Mouse (Mus musculus) hindbrain, embryonic 14.5 days (tissue): ENCODE data around the gene Bhlhe41. TPM values are rescaled to one million over a fixed set of nuclear protein-coding genes. Genes with fewer than 3 reads are reported as not detected.

Experiments
- ATAC-seq: fragments of 200-750 bp; cut with Nextera tagmentation; 2 replicates; pipeline ENCODE4 v1.8.0; 2017; ENCODE audit warnings: moderate number of reproducible peaks, mild to moderate bottlenecking, moderate TSS enrichment, moderate library complexity; ENCODE audit not compliant: low FRiP score
- DNase-seq: peaks from one replicate; pipeline ENCODE4 v3.0.0-alpha.2; 2015; ENCODE audit warnings: low spot score
- H3K27ac ChIP-seq: fragments of 300-500 bp; sonication (generic); 2 replicates; pipeline ENCODE4 v1.5.1; 2014; ENCODE audit warnings: mild to moderate bottlenecking, moderate library complexity
- H3K27me3 ChIP-seq: fragments of 300-500 bp; sonication (generic); 2 replicates; pipeline ENCODE4 v1.6.1; 2014; ENCODE audit warnings: mild to moderate bottlenecking, low read length, mixed read lengths; ENCODE audit not compliant: control insufficient read depth, insufficient read depth
- H3K36me3 ChIP-seq: fragments of 300-500 bp; sonication (generic); replicated peaks from 2 replicates; pipeline ENCODE4 v1.6.1; 2014; ENCODE audit not compliant: control insufficient read depth, insufficient read depth
- H3K4me1 ChIP-seq: fragments of 300-500 bp; sonication (generic); replicated peaks from 2 replicates; pipeline ENCODE4 v1.6.1; 2014; ENCODE audit warnings: antibody characterized with exemption, low read length, mixed read lengths; ENCODE audit not compliant: control insufficient read depth, insufficient read depth
- H3K4me2 ChIP-seq: fragments of 300-500 bp; sonication (generic); replicated peaks from 2 replicates; pipeline ENCODE4 v1.6.1; 2014; ENCODE audit warnings: mild to moderate bottlenecking, moderate library complexity
- H3K4me3 ChIP-seq: fragments of 300-500 bp; sonication (generic); replicated peaks from 2 replicates; pipeline ENCODE4 v1.5.1; 2014; ENCODE audit warnings: mild to moderate bottlenecking, low read length
- H3K9ac ChIP-seq: fragments of 300-500 bp; sonication (generic); 2 replicates; pipeline ENCODE4 v1.6.1; 2014
- H3K9me3 ChIP-seq: fragments of 300-500 bp; sonication (generic); 2 replicates; pipeline ENCODE4 v1.6.1; 2016; ENCODE audit warnings: low read length; ENCODE audit not compliant: control insufficient read depth
- WGBS: fragments of 180-500 bp; shearing (Covaris S2); extraction: QIAGEN DNeasy Blood & Tissue Kit; methylation state at CpG from one replicate; pipeline ENCODE4 v1.1.7; 2014; 5-methylcytosine and 5-hydroxymethylcytosine counted together
- polyA plus RNA-seq: library from polyadenylated mRNA; unstranded; fragments of >200 nt; fragmentation: Nextera tagmentation; extraction: Ambion mirVana; gene quantifications from 2 replicates; pipeline ENCODE4 v1.2.1, GENCODE M21; 2014

The Bhlhe41 gene
- polyA plus RNA-seq, 1 experiment from 2014 or later = 5.2 TPM

- no peaks in the 10 kb centered on the region for H3K4me1 ChIP-seq
- no peak overlapping the region for H3K4me3 ChIP-seq
- no peak overlapping the region for H3K27ac ChIP-seq
- DNase-seq (no peak), ATAC-seq (no peak)
- 83% methylated on average over 13 of the region's 13 CpGs for WGBS
- H3K27me3 ChIP-seq = no peaks in the 10 kb centered on the region
- no peaks in the 10 kb centered on the region for H3K36me3 ChIP-seq
- no peaks in the 10 kb centered on the region for H3K9me3 ChIP-seq
- no peak overlapping the region for H3K4me2 ChIP-seq
- no peak overlapping the region for H3K9ac ChIP-seq
Measured at GRCm38 (mm10) chr6:145893366-145894021, 28.1 kb upstream of the Bhlhe41 start.

GRCm38 (mm10) chr6:145892381-145893265 is 27.3 kb upstream of the Bhlhe41 start:
- Histone ChIP-seq H3K4me3 (no peak overlapping the region), H3K9ac (no peak overlapping the region), H3K36me3 (no peaks in the 10 kb centered on the region), H3K27me3 (no peaks in the 10 kb centered on the region), H3K9me3 (no peaks in the 10 kb centered on the region), H3K4me2 (no peak overlapping the region), H3K4me1 (no peaks in the 10 kb centered on the region), H3K27ac (no peak overlapping the region)
- 94% methylated on average over 20 of the region's 20 CpGs for WGBS
- DNase-seq (no peak), ATAC-seq (no peak)

GRCm38 (mm10) chr6:145891951-145892350 is 26.6 kb upstream of the Bhlhe41 start:
- WGBS = 83% methylated on average over 11 of the region's 11 CpGs
- no peak for DNase-seq
- no peaks in the 10 kb centered on the region for H3K27me3 ChIP-seq

GRCm38 (mm10) chr6:145887719-145888118 is 22.4 kb upstream of the Bhlhe41 start:
- no peaks in the 10 kb centered on the region for H3K4me1 ChIP-seq
- H3K36me3 ChIP-seq = no peaks in the 10 kb centered on the region
- no peak overlapping the region for H3K9ac ChIP-seq
- no peaks in the 10 kb centered on the region for H3K9me3 ChIP-seq
- DNase-seq (no peak), ATAC-seq (no peak)
- no peak overlapping the region for H3K4me2 ChIP-seq
- WGBS = 74% methylated on average over 6 of the region's 6 CpGs
- no peaks in the 10 kb centered on the region for H3K27me3 ChIP-seq
- H3K27ac ChIP-seq = no peak overlapping the region
- H3K4me3 ChIP-seq = no peak overlapping the region

More at GRCm38 (mm10) chr6:145891951-145892350, 26.6 kb upstream of the Bhlhe41 start:
- Histone ChIP-seq H3K9ac (no peak overlapping the region), H3K9me3 (no peaks in the 10 kb centered on the region), H3K4me2 (no peak overlapping the region), H3K27ac (no peak overlapping the region), H3K36me3 (no peaks in the 10 kb centered on the region), H3K4me3 (no peak overlapping the region), H3K4me1 (no peaks in the 10 kb centered on the region)
- no peak for ATAC-seq

GRCm38 (mm10) chr6:145886277-145886676 is 20.9 kb upstream of the Bhlhe41 start:
- H3K4me1 ChIP-seq = no peaks in the 10 kb centered on the region
- no peak for ATAC-seq
- no peak overlapping the region for H3K4me3 ChIP-seq
- H3K27me3 ChIP-seq = no peaks in the 10 kb centered on the region
- 77% methylated on average over 8 of the region's 8 CpGs for WGBS
- H3K4me2 ChIP-seq = no peak overlapping the region
- no peak overlapping the region for H3K9ac ChIP-seq
- no peak for DNase-seq
- no peaks in the 10 kb centered on the region for H3K36me3 ChIP-seq
- no peaks in the 10 kb centered on the region for H3K9me3 ChIP-seq
- no peak overlapping the region for H3K27ac ChIP-seq

- DNase-seq (no peak), ATAC-seq (no peak)
- Histone ChIP-seq H3K4me1 (no peaks in the 10 kb centered on the region), H3K4me2 (no peak overlapping the region), H3K36me3 (no peaks in the 10 kb centered on the region), H3K9me3 (no peaks in the 10 kb centered on the region), H3K9ac (no peak overlapping the region), H3K27me3 (no peaks in the 10 kb centered on the region), H3K27ac (no peak overlapping the region), H3K4me3 (no peak overlapping the region)
- WGBS = 91% methylated on average over 4 of the region's 4 CpGs
Measured at GRCm38 (mm10) chr6:145885069-145885468, 19.7 kb upstream of the Bhlhe41 start.

GRCm38 (mm10) chr6:145883668-145884067 is 18.3 kb upstream of the Bhlhe41 start:
- WGBS = 82% methylated on average over 4 of the region's 4 CpGs
- no peaks in the 10 kb centered on the region for H3K4me1 ChIP-seq
- H3K27me3 ChIP-seq = no peaks in the 10 kb centered on the region
- DNase-seq = no peak
- H3K36me3 ChIP-seq = no peaks in the 10 kb centered on the region
- no peak overlapping the region for H3K27ac ChIP-seq
- no peak for ATAC-seq
- H3K4me2 ChIP-seq = no peak overlapping the region
- no peaks in the 10 kb centered on the region for H3K9me3 ChIP-seq
- no peak overlapping the region for H3K4me3 ChIP-seq
- H3K9ac ChIP-seq = no peak overlapping the region

GRCm38 (mm10) chr6:145883010-145883409 is 17.7 kb upstream of the Bhlhe41 start:
- no peak overlapping the region for H3K4me3 ChIP-seq
- no peaks in the 10 kb centered on the region for H3K36me3 ChIP-seq
- 92% methylated on average over 1 of the region's 1 CpGs for WGBS
- no peaks in the 10 kb centered on the region for H3K9me3 ChIP-seq
- no peaks in the 10 kb centered on the region for H3K27me3 ChIP-seq
- DNase-seq (no peak), ATAC-seq (no peak)
- H3K4me1 ChIP-seq = no peaks in the 10 kb centered on the region
- no peak overlapping the region for H3K27ac ChIP-seq
- no peak overlapping the region for H3K9ac ChIP-seq
- H3K4me2 ChIP-seq = no peak overlapping the region

- 90% methylated on average over 5 of the region's 5 CpGs for WGBS
- H3K27ac ChIP-seq = no peak overlapping the region
- no peaks in the 10 kb centered on the region for H3K36me3 ChIP-seq
- H3K4me1 ChIP-seq = no peaks in the 10 kb centered on the region
- H3K4me2 ChIP-seq = no peak overlapping the region
- no peak overlapping the region for H3K4me3 ChIP-seq
- DNase-seq = no peak
- no peak for ATAC-seq
- H3K9ac ChIP-seq = no peak overlapping the region
- H3K9me3 ChIP-seq = no peaks in the 10 kb centered on the region
- no peaks in the 10 kb centered on the region for H3K27me3 ChIP-seq
Measured at GRCm38 (mm10) chr6:145880609-145881008, 15.3 kb upstream of the Bhlhe41 start.
